Mouse (Mus musculus): ENCODE data around the gene Efl1. TPM values are rescaled to one million over a fixed set of nuclear protein-coding genes. Genes with fewer than 3 reads are reported as not detected.

Efl1 gene
- total and polyA plus RNA-seq, 3 experiments: 19.5 to 27.4 (median 21.0) TPM

DNA sequence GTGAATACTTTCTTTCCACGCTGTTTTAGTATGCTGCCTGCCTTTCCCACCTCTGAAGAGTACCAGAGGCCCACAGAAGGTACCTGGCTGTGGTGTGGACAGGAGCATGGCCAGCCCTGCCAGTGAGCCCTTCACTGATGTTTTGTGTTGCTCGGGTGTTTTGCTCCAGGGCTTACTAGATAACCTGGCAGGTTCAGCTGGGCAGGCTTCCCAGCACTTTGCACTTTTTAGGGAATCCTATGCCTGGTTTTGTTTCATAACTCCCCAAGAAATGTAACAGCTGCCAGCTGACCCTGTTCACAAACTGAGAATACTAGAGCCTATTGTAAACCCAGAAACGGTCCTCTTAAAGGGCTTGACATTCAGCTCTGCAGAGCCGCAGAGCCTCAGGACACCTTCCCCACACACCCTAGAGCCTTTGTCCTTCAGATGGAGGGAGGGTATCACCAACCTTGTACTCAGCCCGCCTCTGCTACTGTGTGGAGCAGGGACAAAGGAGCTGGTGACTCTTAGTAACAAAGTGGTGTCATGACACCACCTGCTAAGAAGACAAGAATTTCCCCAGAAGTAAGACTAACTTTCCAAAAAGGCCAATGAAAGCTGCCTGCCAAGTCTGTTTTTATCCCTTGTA is 76.7 kb downstream of the Efl1 start:
- no peak for DNase-seq (ENCODE audit: extremely low read depth)
- dilution Hi-C loops (cut with MboI; ENCODE audit: extremely low pct_ligation_motif_present, extremely low pct_unique_long_range_greater_than_20kb, low sequenced_read_pairs) (no loop called here), in situ Hi-C loops (cut with MboI; ENCODE audit: low pct_ligation_motif_present, low pct_unique_long_range_greater_than_20kb, low sequenced_read_pairs) (no loop called here)
- peaks cover 0 to 39% of the 10 kb centered on the region in 2 experiments; a peak in 3 of 4 replicates for H3K4me1 ChIP-seq (ENCODE audit: control insufficient read depth in 1 of 2, insufficient read depth in 2 of 2)
- no peaks in the 10 kb centered on the region for H3K27me3 ChIP-seq (replicated peaks)
- H3K9me3 ChIP-seq (replicated peaks; ENCODE audit: low read length): no peaks in the 10 kb centered on the region
- H3K9ac ChIP-seq (ENCODE audit: insufficient read depth, low read depth): no peak overlapping the region
- no peak overlapping the region for H3K4me3 ChIP-seq (replicated peaks in 1 of 3; ENCODE audit: low read depth in 2 of 3, low read length in 2 of 3, poor library complexity in 1 of 3)
- no peak overlapping the region for H3K27ac ChIP-seq (ENCODE audit: insufficient read depth, low read depth)
- H3K79me2 ChIP-seq (replicated peaks; ENCODE audit: control insufficient read depth, extremely low read depth, insufficient read depth, poor library complexity, severe bottlenecking): no peaks in the 10 kb centered on the region
- TF ChIP-seq SIN3A (IDR thresholded peaks at IDR 0.05; ENCODE audit: low read length) (no peak), UBTF (IDR thresholded peaks at IDR 0.05; ENCODE audit: low read depth, low read length) (no peak), PAX5 (IDR thresholded peaks at IDR 0.05; ENCODE audit: low read length) (no peak), ETS1 (conservative IDR thresholded peaks at IDR 0.05; ENCODE audit: low read depth, low read length) (no peak), MAX (IDR thresholded peaks at IDR 0.05; ENCODE audit: low read length) (no peak), GABPA (IDR thresholded peaks at IDR 0.05; ENCODE audit: insufficient replicate concordance, low read depth, low read length) (no peak), ZKSCAN1 (IDR thresholded peaks at IDR 0.05; ENCODE audit: borderline replicate concordance, low read depth, low read length) (no peak), RAD21 (IDR thresholded peaks at IDR 0.05; ENCODE audit: low read depth, low read length) (no peak), EP300 (IDR thresholded peaks at IDR 0.05; ENCODE audit: low read length) (no peak), TBP (conservative IDR thresholded peaks at IDR 0.05; ENCODE audit: low read depth, low read length) (no peak), POLR2A (IDR thresholded peaks at IDR 0.05; ENCODE audit: low read depth, low read length) (no peak), NRF1 (IDR thresholded peaks at IDR 0.05; ENCODE audit: low read depth, low read length) (no peak), MYC (IDR thresholded peaks at IDR 0.05; ENCODE audit: low read depth, low read length) (no peak), CTCF (conservative IDR thresholded peaks at IDR 0.05 in 1 of 2, IDR thresholded peaks at IDR 0.05 in 1 of 2; ENCODE audit: low read depth in 2 of 2, low read length in 2 of 2) (no peak), ZC3H11A (IDR thresholded peaks at IDR 0.05; ENCODE audit: low read depth, low read length) (no peak), NELFE (IDR thresholded peaks at IDR 0.05; ENCODE audit: low read depth, low read length) (no peak), USF1 (IDR thresholded peaks at IDR 0.05; ENCODE audit: low read depth, low read length) (no peak), BHLHE40 (IDR thresholded peaks at IDR 0.05; ENCODE audit: low read depth, low read length) (no peak), CHD2 (IDR thresholded peaks at IDR 0.05; ENCODE audit: low read length) (no peak)
- peaks cover 6 to 62% of the 10 kb centered on the region in 2 experiments for H3K36me3 ChIP-seq (replicated peaks in 1 of 2; ENCODE audit: control insufficient read depth in 1 of 2, insufficient read depth in 1 of 2, low read length in 1 of 2)
- H3K4me2 ChIP-seq (ENCODE audit: insufficient read depth, low read depth, poor library complexity, severe bottlenecking): no peak overlapping the region

DNA sequence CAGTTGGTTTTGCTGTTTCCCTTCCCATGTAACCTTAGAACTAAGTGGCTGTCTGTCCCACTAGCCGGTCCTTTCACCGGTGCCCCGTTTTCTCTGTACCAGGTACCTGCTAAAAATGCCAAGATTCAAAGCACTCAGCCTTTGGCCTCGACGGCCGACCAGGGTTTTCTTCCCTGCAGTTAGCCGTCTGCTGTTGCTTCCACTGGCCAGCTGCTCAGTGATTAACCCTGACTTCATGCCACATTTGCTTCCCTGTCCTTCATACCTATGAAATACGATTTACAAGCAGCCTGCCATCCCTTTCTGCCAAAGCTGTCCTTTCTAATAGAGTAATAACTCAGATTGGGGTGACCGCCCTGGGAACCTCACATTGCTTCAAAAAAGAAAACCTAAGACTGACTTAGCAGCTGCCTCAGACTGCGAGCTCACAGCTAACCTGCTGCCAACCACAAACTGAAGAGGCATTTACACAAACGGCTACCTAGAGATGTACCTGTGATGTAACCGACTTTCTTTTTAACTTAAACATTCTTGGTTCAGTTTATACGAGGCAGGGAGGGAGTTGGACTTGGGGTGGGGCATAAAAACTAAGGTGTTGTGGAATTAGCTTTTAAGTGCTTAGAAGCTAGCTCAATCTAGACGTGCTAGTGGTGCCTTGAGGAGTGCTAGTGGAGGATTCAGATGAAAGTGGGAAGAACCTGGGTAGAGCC is 77.5 kb downstream of the Efl1 start:
- H3K36me3 ChIP-seq (replicated peaks in 1 of 2; ENCODE audit: control insufficient read depth in 1 of 2, insufficient read depth in 1 of 2, low read length in 1 of 2): peaks cover 6 to 64% of the 10 kb centered on the region in 2 experiments
- no peaks in the 10 kb centered on the region for H3K27me3 ChIP-seq (replicated peaks)
- H3K4me3 ChIP-seq (replicated peaks in 1 of 3; ENCODE audit: low read depth in 2 of 3, low read length in 2 of 3, poor library complexity in 1 of 3): no peak overlapping the region
- H3K27ac ChIP-seq (ENCODE audit: insufficient read depth, low read depth): no peak overlapping the region
- TF ChIP-seq MXI1 (IDR thresholded peaks at IDR 0.05; ENCODE audit: low read depth, low read length) (no peak), TBP (conservative IDR thresholded peaks at IDR 0.05; ENCODE audit: low read depth, low read length) (no peak), CHD2 (IDR thresholded peaks at IDR 0.05; ENCODE audit: low read length) (no peak), GABPA (IDR thresholded peaks at IDR 0.05; ENCODE audit: insufficient replicate concordance, low read depth, low read length) (no peak), CHD1 (IDR thresholded peaks at IDR 0.05; ENCODE audit: low read depth, low read length) (no peak), POLR2A (IDR thresholded peaks at IDR 0.05; ENCODE audit: low read depth, low read length) (no peak)
- H3K79me2 ChIP-seq (replicated peaks; ENCODE audit: control insufficient read depth, extremely low read depth, insufficient read depth, poor library complexity, severe bottlenecking): no peaks in the 10 kb centered on the region
- H3K4me2 ChIP-seq (ENCODE audit: insufficient read depth, low read depth, poor library complexity, severe bottlenecking): no peak overlapping the region
- DNase-seq (ENCODE audit: extremely low read depth): no peak
- H3K4me1 ChIP-seq (ENCODE audit: control insufficient read depth in 1 of 2, insufficient read depth in 2 of 2): peaks cover 0 to 40% of the 10 kb centered on the region in 2 experiments; a peak in 3 of 4 replicates
- in situ Hi-C loops (cut with MboI; ENCODE audit: low pct_ligation_motif_present, low pct_unique_long_range_greater_than_20kb, low sequenced_read_pairs) (no loop called here), dilution Hi-C loops (cut with MboI; ENCODE audit: extremely low pct_ligation_motif_present, extremely low pct_unique_long_range_greater_than_20kb, low sequenced_read_pairs) (no loop called here)
- no peak overlapping the region for H3K9ac ChIP-seq (ENCODE audit: insufficient read depth, low read depth)
- H3K9me3 ChIP-seq (replicated peaks; ENCODE audit: low read length): no peaks in the 10 kb centered on the region
